Mouse (Mus musculus) G1E (cell line): Measurements from ENCODE around the gene Serpinb6b.

Source experiments
- CTCF ChIP-seq: IDR thresholded peaks from 2 replicates; pipeline ENCODE4 v1.5.1; 2012; ENCODE audit warnings: low read depth, low read length, inconsistent platforms, mixed read lengths
- GATA1 ChIP-seq: IDR thresholded peaks from 2 replicates; pipeline ENCODE4 v1.6.1; 2012; ENCODE audit warnings: borderline replicate concordance, low read length, inconsistent platforms, mixed read lengths
- TAL1 ChIP-seq: conservative IDR thresholded peaks from 2 replicates; pipeline ENCODE4 v1.6.1; 2012; ENCODE audit warnings: low read depth, low read length, inconsistent platforms, mixed read lengths

DNA sequence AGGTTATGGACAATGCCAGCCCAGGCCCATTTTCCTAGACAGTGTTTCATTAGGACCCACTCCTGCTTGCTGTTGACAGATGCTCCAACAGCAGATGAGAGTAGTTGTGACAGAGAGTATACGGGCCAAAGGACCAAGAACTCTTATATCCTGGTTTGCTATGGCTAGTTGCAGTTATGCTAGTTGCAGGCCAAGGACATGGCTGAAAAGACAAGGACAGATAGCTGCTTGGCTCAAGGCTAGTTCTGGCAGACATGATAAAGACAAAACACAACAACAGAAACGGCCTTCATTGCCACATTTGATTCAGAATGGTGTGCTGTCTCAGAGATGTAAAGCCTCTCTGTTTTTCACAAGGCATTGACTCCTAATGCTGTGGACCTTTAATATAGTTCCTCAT is 10.7 kb downstream of the Serpinb6b start:
- TF ChIP-seq CTCF (no peak), GATA1 (no peak), TAL1 (no peak)
